Mouse (Mus musculus) heart, postnatal 0 days (tissue): ENCODE data around the gene Dbi.

Experiments used
- CTCF ChIP-seq: IDR thresholded peaks from 2 replicates; pipeline ENCODE4 v1.5.1; 2016; ENCODE audit warnings: antibody characterized with exemption, control low read depth, low read depth
- EP300 ChIP-seq: IDR thresholded peaks from 2 replicates; pipeline ENCODE4 v1.6.1; 2016; ENCODE audit warnings: antibody characterized with exemption, low read depth

DNA sequence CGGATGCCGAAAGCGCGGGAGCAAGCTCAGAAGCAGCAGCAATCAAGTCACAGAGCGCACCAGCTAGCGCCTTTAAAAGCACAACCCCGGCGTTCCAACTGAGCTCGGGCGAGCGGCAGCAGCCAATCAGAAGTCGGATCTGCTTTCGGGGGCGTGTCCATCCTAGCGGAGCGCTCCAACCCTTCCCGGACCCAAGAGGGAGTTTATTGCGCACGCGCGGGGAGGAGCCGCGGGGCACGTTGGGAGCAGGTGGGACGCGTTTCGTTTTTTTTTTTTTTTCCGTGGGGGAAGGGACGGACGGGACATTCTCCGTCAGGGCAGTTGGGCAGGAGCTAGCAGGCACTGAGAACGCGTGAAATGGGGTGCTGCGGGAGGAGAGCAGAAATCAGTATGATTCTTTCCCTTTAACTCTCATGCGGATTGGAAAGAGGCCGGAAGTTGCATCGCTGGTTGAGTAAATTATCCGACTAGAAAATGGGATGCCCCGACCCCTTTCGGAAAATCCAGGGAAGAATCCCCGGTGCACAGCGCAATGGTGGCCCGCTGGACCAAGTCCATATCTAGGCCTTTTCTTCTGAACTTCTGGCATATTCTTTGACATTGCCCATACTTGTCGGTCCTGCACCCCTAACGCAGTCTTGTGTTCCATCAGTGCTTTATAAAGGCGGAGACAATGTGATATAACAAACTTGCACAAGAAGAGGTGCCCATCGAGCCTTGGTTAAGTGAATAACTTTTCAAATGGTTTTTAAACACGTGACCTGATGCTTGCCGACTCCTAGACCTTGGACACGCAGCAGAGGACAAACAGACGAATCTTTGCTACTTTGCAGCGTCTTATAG, at the start of gene Dbi, which contains the start of gene 3110009E18Rik:
- 0 out of 2 replicates have a peak, but pooled peaks have one; percentile 0 for TF ChIP-seq CTCF
- no peak for TF ChIP-seq EP300
